In genomic region chr11:106122736-106123135, GRCm38 (mm10) we compare ENCODE assay signal across 9 mouse cellular contexts. TPM values are rescaled to one million over a fixed set of nuclear protein-coding genes. Genes with fewer than 3 reads are reported as not detected.
DNase-seq lines count a peak whose midpoint lies in the region; ATAC-seq and TF ChIP-seq lines count a peak whose summit lies in the region.
"Had no signal": no experiment of that assay in that cellular context is flagged by ENCODE, and none has a peak within 500 bp of the region (broad histone marks: within the 10 kb centered on the region; RNA-seq: fewer than 3 reads in every experiment).

No protein-coding gene starts in this region.

- H3K9ac ChIP-seq in heart, embryonic 13.5 days, result no peak overlapping the region
- no peak overlapping the region for H3K9ac ChIP-seq in liver, embryonic 14.5 days (replicated peaks)
- no peak overlapping the region for H3K9ac ChIP-seq in midbrain, embryonic 15.5 days

- no peak for TF ChIP-seq EP300 in liver, embryonic 14.5 days (IDR thresholded peaks at IDR 0.05; ENCODE audit: low read depth)

- ATAC-seq in heart, embryonic 13.5 days (ENCODE audit: extremely low read depth, insufficient number of reproducible peaks, low FRiP score, low TSS enrichment), result no peak
- no peak for ATAC-seq in liver, embryonic 14.5 days (ENCODE audit: insufficient read depth)
- no peak for ATAC-seq in midbrain, embryonic 15.5 days (replicated peaks)

- 57% methylated on average over 3 of the region's 3 CpGs for WGBS in heart, embryonic 13.5 days
- WGBS in liver, embryonic 14.5 days (ENCODE audit: insufficient replicate concordance), result 27% methylated on average over 3 of the region's 3 CpGs
- 88% methylated on average over 3 of the region's 3 CpGs for WGBS in midbrain, embryonic 15.5 days

- H3K4me2 ChIP-seq in heart, embryonic 13.5 days, result no peak overlapping the region
- H3K4me2 ChIP-seq in liver, embryonic 14.5 days (ENCODE audit: low read depth), result no peak overlapping the region
- H3K4me2 ChIP-seq in midbrain, embryonic 15.5 days, result no peak overlapping the region

- DNase-seq in layer of hippocampus, adult 2 months (ENCODE audit: low spot score in 2 of 2), result no peak
- no peak for DNase-seq in layer of hippocampus, postnatal 25 days (ENCODE audit: extremely low spot score in 1 of 2, low spot score in 1 of 2)
- DNase-seq in liver, embryonic 14.5 days (ENCODE audit: low read depth in 3 of 3, low spot score in 3 of 3), result peak in 2 of 3 experiments; percentile 12 to 23
- DNase-seq in spleen, postnatal 14 days (ENCODE audit: low spot score in 2 of 2), result peak; percentile 8 to 10
- no peak for DNase-seq in ovary, postnatal 36 days (ENCODE audit: low spot score)
- no peak for DNase-seq in retina, postnatal 1 day

- H3K27me3 ChIP-seq in heart, embryonic 13.5 days (replicated peaks), result no peaks in the 10 kb centered on the region
- no peaks in the 10 kb centered on the region for H3K27me3 ChIP-seq in liver, embryonic 14.5 days (ENCODE audit: control insufficient read depth, insufficient read depth, low read length)
- no peaks in the 10 kb centered on the region for H3K27me3 ChIP-seq in midbrain, embryonic 15.5 days (replicated peaks)

- H3K4me3 ChIP-seq in layer of hippocampus, adult 2 months, result no peak overlapping the region
- H3K4me3 ChIP-seq in heart, embryonic 13.5 days, result no peak overlapping the region
- H3K4me3 ChIP-seq in liver, embryonic 14.5 days (ENCODE audit: insufficient read depth in 1 of 2, low read depth in 2 of 2, low read length in 2 of 2), result no peak overlapping the region
- no peak overlapping the region for H3K4me3 ChIP-seq in midbrain, embryonic 15.5 days

- no peaks in the 10 kb centered on the region for H3K9me3 ChIP-seq in heart, embryonic 13.5 days
- no peaks in the 10 kb centered on the region for H3K9me3 ChIP-seq in liver, embryonic 14.5 days (ENCODE audit: control insufficient read depth, low read length)
- H3K9me3 ChIP-seq in midbrain, embryonic 15.5 days, result no peaks in the 10 kb centered on the region

- peaks cover 3% of the 10 kb centered on the region; the same call in 1 of the 2 replicates for H3K4me1 ChIP-seq in heart, embryonic 13.5 days
- H3K4me1 ChIP-seq in liver, embryonic 14.5 days (replicated peaks; ENCODE audit: control insufficient read depth in 2 of 2, insufficient read depth in 2 of 2, low read length in 1 of 2), result peaks cover 0 to 9% of the 10 kb centered on the region in 2 experiments; a peak in 1 of 4 replicates
- H3K4me1 ChIP-seq in midbrain, embryonic 15.5 days, result no peaks in the 10 kb centered on the region

- peaks cover 86% of the 10 kb centered on the region for H3K36me3 ChIP-seq in heart, embryonic 13.5 days
- no peaks in the 10 kb centered on the region; the same call in 1 of the 2 replicates for H3K36me3 ChIP-seq in liver, embryonic 14.5 days (replicated peaks; ENCODE audit: control insufficient read depth, insufficient read depth, low read depth)
- H3K36me3 ChIP-seq in midbrain, embryonic 15.5 days (replicated peaks), result peaks cover 17% of the 10 kb centered on the region

- no peak for TF ChIP-seq CTCF in layer of hippocampus, adult 2 months (conservative IDR thresholded peaks at IDR 0.05)
- TF ChIP-seq CTCF in liver, embryonic 14.5 days (IDR thresholded peaks at IDR 0.05; ENCODE audit: low read depth), result no peak

- H3K27ac ChIP-seq in layer of hippocampus, adult 2 months, result peak overlapping the region; percentile 49; the same call in 1 of the 2 replicates
- H3K27ac ChIP-seq in heart, embryonic 13.5 days (replicated peaks), result peak overlapping the region; percentile 61
- no peak overlapping the region for H3K27ac ChIP-seq in liver, embryonic 14.5 days
- H3K27ac ChIP-seq in midbrain, embryonic 15.5 days, result no peak overlapping the region

RNA-seq across cellular contexts. Expression of gene Gm10840, which starts 37.9 kb away (rescaled TPM):
- not detected for total RNA-seq in layer of hippocampus, adult 2 months (2021)
- not detected for total RNA-seq in layer of hippocampus, postnatal 25 days (2021)
- not detected in 2 replicates for polyA plus RNA-seq in heart, embryonic 13.5 days (2015; fragmentation: Nextera tagmentation; extraction: Ambion mirVana)
- not detected in 2 replicates for polyA plus RNA-seq in liver, embryonic 14.5 days (2012; rRNA removed)
- polyA plus RNA-seq in liver, embryonic 14.5 days (2014; fragmentation: Nextera tagmentation; extraction: Ambion mirVana), result not detected in 2 replicates
- 0.72 TPM in 1 of 2 replicates, not detected in the other for polyA plus RNA-seq in midbrain, embryonic 15.5 days (2015; fragmentation: Nextera tagmentation; extraction: Ambion mirVana)
- polyA plus RNA-seq: large intestine, adult 2 months had no signal

RNA-seq across cellular contexts. Expression of gene Limd2, which starts 37.9 kb away (rescaled TPM):
- total RNA-seq in layer of hippocampus, adult 2 months (2021), result 100 to 1,000 TPM; 153 TPM
- 100 to 1,000 TPM; 149 to 156 TPM for total RNA-seq in layer of hippocampus, postnatal 25 days (2021)
- 119 TPM in 2 replicates for polyA plus RNA-seq in heart, embryonic 13.5 days (2015; fragmentation: Nextera tagmentation; extraction: Ambion mirVana)
- polyA plus RNA-seq in liver, embryonic 14.5 days (2012; rRNA removed), result 17.3 and 26.7 TPM in 2 replicates
- 57.8 and 59.4 TPM in 2 replicates for polyA plus RNA-seq in liver, embryonic 14.5 days (2014; fragmentation: Nextera tagmentation; extraction: Ambion mirVana)
- polyA plus RNA-seq in midbrain, embryonic 15.5 days (2015; fragmentation: Nextera tagmentation; extraction: Ambion mirVana), result 167 and 179 TPM in 2 replicates

RNA-seq across cellular contexts. Expression of gene Map3k3, which starts 38.3 kb away (rescaled TPM):
- 10 to 100 TPM; 31.5 to 33.0 TPM for total RNA-seq in layer of hippocampus, adult 2 months (2021)
- total RNA-seq in layer of hippocampus, postnatal 25 days (2021), result 10 to 100 TPM; 24.5 to 31.9 TPM
- polyA plus RNA-seq in heart, embryonic 13.5 days (2015; fragmentation: Nextera tagmentation; extraction: Ambion mirVana), result 20.5 and 21.3 TPM in 2 replicates
- 5.2 and 5.5 TPM in 2 replicates for polyA plus RNA-seq in liver, embryonic 14.5 days (2012; rRNA removed)
- polyA plus RNA-seq in liver, embryonic 14.5 days (2014; fragmentation: Nextera tagmentation; extraction: Ambion mirVana), result 3.8 and 5.4 TPM in 2 replicates
- polyA plus RNA-seq in midbrain, embryonic 15.5 days (2015; fragmentation: Nextera tagmentation; extraction: Ambion mirVana), result 13.7 and 14.9 TPM in 2 replicates

RNA-seq across cellular contexts. Expression of gene Taco1, which starts 56.9 kb away (rescaled TPM):
- total RNA-seq in layer of hippocampus, adult 2 months (2021), result 10 to 100 TPM; 20.4 to 21.3 TPM
- 10 to 100 TPM; 17.6 to 21.8 TPM for total RNA-seq in layer of hippocampus, postnatal 25 days (2021)
- 9.0 and 11.0 TPM in 2 replicates for polyA plus RNA-seq in heart, embryonic 13.5 days (2015; fragmentation: Nextera tagmentation; extraction: Ambion mirVana)
- 7.3 and 10.0 TPM in 2 replicates for polyA plus RNA-seq in liver, embryonic 14.5 days (2012; rRNA removed)
- polyA plus RNA-seq in liver, embryonic 14.5 days (2014; fragmentation: Nextera tagmentation; extraction: Ambion mirVana), result 4.8 and 5.2 TPM in 2 replicates
- polyA plus RNA-seq in midbrain, embryonic 15.5 days (2015; fragmentation: Nextera tagmentation; extraction: Ambion mirVana), result 7.1 and 7.7 TPM in 2 replicates

Comparison
In these comparisons a context has a peak if more than half of its experiments do, and no peak if none do; other contexts are left out.
1. DNase-seq: peak in liver, embryonic 14.5 days (2 of 3) and spleen, postnatal 14 days (2 of 2); none in layer of hippocampus, adult 2 months (0 of 2), layer of hippocampus, postnatal 25 days (0 of 2), ovary, postnatal 36 days (single experiment) and retina, postnatal 1 day (single experiment).
2. H3K27ac ChIP-seq: peak in layer of hippocampus, adult 2 months (single experiment) and heart, embryonic 13.5 days (single experiment); none in liver, embryonic 14.5 days (single experiment) and midbrain, embryonic 15.5 days (single experiment).